Mouse (Mus musculus) erythroblast, adult 5-6 weeks (primary cell): Measurements from ENCODE around the gene Cpne6. TPM values are rescaled to one million over a fixed set of nuclear protein-coding genes. Genes with fewer than 3 reads are reported as not detected.

Source experiments
- ATAC-seq: replicated peaks from 2 replicates; pipeline ENCODE4 v1.8.0; 2016; ENCODE audit warnings: moderate number of reproducible peaks, mild to moderate bottlenecking, moderate TSS enrichment, inconsistent platforms; ENCODE audit not compliant: poor library complexity, low FRiP score, severe bottlenecking
- total RNA-seq, 2 experiments: library from RNA; stranded (forward) in 1 of 2; stranded (reverse) in 1 of 2; fragments of 150-400 nt in 1 of 2; fragments of 200-764, 138-1000 nt in 1 of 2; gene quantifications; 2 replicates each; pipeline versions ENCODE4 v1.2.3 to v1.2.4; 2015 to 2017; ENCODE audit warnings: low replicate concordance in 2 of 2

Cpne6 gene
- total RNA-seq, 2 experiments from 2014 or later, result not detected

- ATAC-seq, result no peak
Measured at GRCm38 (mm10) chr14:55544334-55544733, 34.1 kb downstream of the Cpne6 start.

GRCm38 (mm10) chr14:55550191-55550590 is 39.9 kb downstream of the Cpne6 start:
- no peak for ATAC-seq

- ATAC-seq, result no peak
Measured at GRCm38 (mm10) chr14:55551347-55551746, 41.1 kb downstream of the Cpne6 start.

GRCm38 (mm10) chr14:55551794-55552193 is 41.5 kb downstream of the Cpne6 start:
- no peak for ATAC-seq

- no peak for ATAC-seq
Measured at GRCm38 (mm10) chr14:55554635-55555034, 44.4 kb downstream of the Cpne6 start.

- ATAC-seq, result no peak
Measured at GRCm38 (mm10) chr14:55555788-55556187, 45.5 kb downstream of the Cpne6 start.

- no peak for ATAC-seq
Measured at GRCm38 (mm10) chr14:55557003-55557402, 46.8 kb downstream of the Cpne6 start.

GRCm38 (mm10) chr14:55557587-55557986 is 47.3 kb downstream of the Cpne6 start:
- ATAC-seq, result no peak

GRCm38 (mm10) chr14:55558740-55559448 is 48.6 kb downstream of the Cpne6 start:
- ATAC-seq, result no peak

- peak; percentile 76 for ATAC-seq
Measured at GRCm38 (mm10) chr14:55559799-55560201, 49.6 kb downstream of the Cpne6 start, which contains the start of gene Dcaf11. Gene Dcaf11 (plus strand): TSS chr14:55560006.

GRCm38 (mm10) chr14:55560202-55561073 is 50.2 kb downstream of the Cpne6 start, which contains the start of gene A730061H03Rik:
Gene A730061H03Rik (minus strand): TSS chr14:55560406.
- ATAC-seq, result peak; percentile 84

GRCm38 (mm10) chr14:55561860-55562259 is 51.6 kb downstream of the Cpne6 start:
- no peak for ATAC-seq

- no peak for ATAC-seq
Measured at GRCm38 (mm10) chr14:55563249-55563648, 53.0 kb downstream of the Cpne6 start.

- no peak for ATAC-seq
Measured at GRCm38 (mm10) chr14:55565748-55566147, 55.5 kb downstream of the Cpne6 start.

Other genes starting within 250 kb of the Cpne6 start
- gene Dhrs4, start 31.7 kb upstream of the Cpne6 start, total RNA-seq (2015; ENCODE audit: low replicate concordance), result 12.7 and 16.9 TPM in 2 replicates
- 9.8 and 19.1 TPM in 2 replicates for gene Dhrs4, start 31.7 kb upstream of the Cpne6 start, total RNA-seq (2017; ENCODE audit: low replicate concordance)
- gene Carmil3, start 19.8 kb upstream of the Cpne6 start, total RNA-seq (2015; ENCODE audit: low replicate concordance), result not detected in 2 replicates
- not detected in 2 replicates for gene Carmil3, start 19.8 kb upstream of the Cpne6 start, total RNA-seq (2017; ENCODE audit: low replicate concordance)
- gene Nrl, start 14.5 kb downstream of the Cpne6 start, total RNA-seq (2015; ENCODE audit: low replicate concordance), result 0.19 and 0.42 TPM in 2 replicates
- gene Nrl, start 14.5 kb downstream of the Cpne6 start, total RNA-seq (2017; ENCODE audit: low replicate concordance), result 0.42 TPM in 1 of 2 replicates, not detected in the other
- gene Pck2, start 29.8 kb downstream of the Cpne6 start, total RNA-seq (2015; ENCODE audit: low replicate concordance), result 20.4 and 28.6 TPM in 2 replicates
- gene Pck2, start 29.8 kb downstream of the Cpne6 start, total RNA-seq (2017; ENCODE audit: low replicate concordance), result 60.3 and 66.5 TPM in 2 replicates
- 18.2 and 21.9 TPM in 2 replicates for gene Dcaf11, start 49.6 kb downstream of the Cpne6 start, total RNA-seq (2015; ENCODE audit: low replicate concordance)
- 46.2 and 54.9 TPM in 2 replicates for gene Dcaf11, start 49.6 kb downstream of the Cpne6 start, total RNA-seq (2017; ENCODE audit: low replicate concordance)
- gene A730061H03Rik, start 50.0 kb downstream of the Cpne6 start, total RNA-seq (2015; ENCODE audit: low replicate concordance), result not detected in 2 replicates
- gene A730061H03Rik, start 50.0 kb downstream of the Cpne6 start, total RNA-seq (2017; ENCODE audit: low replicate concordance), result 4.8 TPM in 1 of 2 replicates, not detected in the other
- gene Fitm1, start 65.2 kb downstream of the Cpne6 start, total RNA-seq (2015; ENCODE audit: low replicate concordance), result not detected in 2 replicates
- gene Fitm1, start 65.2 kb downstream of the Cpne6 start, total RNA-seq (2017; ENCODE audit: low replicate concordance), result not detected in 2 replicates
- 271 and 301 TPM in 2 replicates for gene Psme1, start 67.7 kb downstream of the Cpne6 start, total RNA-seq (2015; ENCODE audit: low replicate concordance)
- gene Psme1, start 67.7 kb downstream of the Cpne6 start, total RNA-seq (2017; ENCODE audit: low replicate concordance), result 107 and 147 TPM in 2 replicates
- gene Emc9, start 74.9 kb downstream of the Cpne6 start, total RNA-seq (2015; ENCODE audit: low replicate concordance), result 10.9 TPM in 1 of 2 replicates, not detected in the other
- 2.6 and 3.6 TPM in 2 replicates for gene Emc9, start 74.9 kb downstream of the Cpne6 start, total RNA-seq (2017; ENCODE audit: low replicate concordance)
- gene Psme2, start 80.7 kb downstream of the Cpne6 start, total RNA-seq (2015; ENCODE audit: low replicate concordance), result 74.0 and 102 TPM in 2 replicates
- gene Psme2, start 80.7 kb downstream of the Cpne6 start, total RNA-seq (2017; ENCODE audit: low replicate concordance), result 83.1 and 86.1 TPM in 2 replicates
- 6.5 and 9.4 TPM in 2 replicates for gene Rnf31, start 81.3 kb downstream of the Cpne6 start, total RNA-seq (2015; ENCODE audit: low replicate concordance)
- gene Rnf31, start 81.3 kb downstream of the Cpne6 start, total RNA-seq (2017; ENCODE audit: low replicate concordance), result 7.1 and 8.9 TPM in 2 replicates
- 65.1 and 69.8 TPM in 2 replicates for gene Irf9, start 93.1 kb downstream of the Cpne6 start, total RNA-seq (2015; ENCODE audit: low replicate concordance)
- gene Irf9, start 93.1 kb downstream of the Cpne6 start, total RNA-seq (2017; ENCODE audit: low replicate concordance), result 104 and 106 TPM in 2 replicates
- 1.7 TPM in 1 of 2 replicates, not detected in the other for gene Rec8, start 107.6 kb downstream of the Cpne6 start, total RNA-seq (2015; ENCODE audit: low replicate concordance)
- 0.84 and 2.2 TPM in 2 replicates for gene Rec8, start 107.6 kb downstream of the Cpne6 start, total RNA-seq (2017; ENCODE audit: low replicate concordance)
- 3.7 and 29.7 TPM in 2 replicates for gene Ipo4, start 125.5 kb downstream of the Cpne6 start, total RNA-seq (2015; ENCODE audit: low replicate concordance)
- 7.0 and 13.8 TPM in 2 replicates for gene Ipo4, start 125.5 kb downstream of the Cpne6 start, total RNA-seq (2017; ENCODE audit: low replicate concordance)
- gene Gm49378, start 127.5 kb downstream of the Cpne6 start, total RNA-seq (2015; ENCODE audit: low replicate concordance), result 0.96 and 5.4 TPM in 2 replicates
- gene Gm49378, start 127.5 kb downstream of the Cpne6 start, total RNA-seq (2017; ENCODE audit: low replicate concordance), result 5.4 TPM in 1 of 2 replicates, not detected in the other
- gene Tm9sf1, start 133.4 kb downstream of the Cpne6 start, total RNA-seq (2015; ENCODE audit: low replicate concordance), result 9.6 and 14.2 TPM in 2 replicates
- gene Tm9sf1, start 133.4 kb downstream of the Cpne6 start, total RNA-seq (2017; ENCODE audit: low replicate concordance), result 12.0 and 20.5 TPM in 2 replicates
- 0.84 TPM in 1 of 2 replicates, not detected in the other for gene Tssk4, start 139.7 kb downstream of the Cpne6 start, total RNA-seq (2015; ENCODE audit: low replicate concordance)
- gene Tssk4, start 139.7 kb downstream of the Cpne6 start, total RNA-seq (2017; ENCODE audit: low replicate concordance), result 0.28 and 0.68 TPM in 2 replicates
- 4.6 and 10.4 TPM in 2 replicates for gene Mdp1, start 150.1 kb downstream of the Cpne6 start, total RNA-seq (2015; ENCODE audit: low replicate concordance)
- 7.1 and 8.4 TPM in 2 replicates for gene Mdp1, start 150.1 kb downstream of the Cpne6 start, total RNA-seq (2017; ENCODE audit: low replicate concordance)
- gene Gmpr2, start 161.5 kb downstream of the Cpne6 start, total RNA-seq (2015; ENCODE audit: low replicate concordance), result 1.5 and 2.7 TPM in 2 replicates
- gene Gmpr2, start 161.5 kb downstream of the Cpne6 start, total RNA-seq (2017; ENCODE audit: low replicate concordance), result 6.9 and 8.5 TPM in 2 replicates
- gene Nedd8, start 161.7 kb downstream of the Cpne6 start, total RNA-seq (2015; ENCODE audit: low replicate concordance), result 89.5 and 91.3 TPM in 2 replicates
- gene Nedd8, start 161.7 kb downstream of the Cpne6 start, total RNA-seq (2017; ENCODE audit: low replicate concordance), result 66.5 and 67.1 TPM in 2 replicates
- gene Tinf2, start 171.4 kb downstream of the Cpne6 start, total RNA-seq (2015; ENCODE audit: low replicate concordance), result 7.7 and 10.2 TPM in 2 replicates
- 12.9 and 13.1 TPM in 2 replicates for gene Tinf2, start 171.4 kb downstream of the Cpne6 start, total RNA-seq (2017; ENCODE audit: low replicate concordance)
- 0.96 TPM in 1 of 2 replicates, not detected in the other for gene Tgm1, start 203.5 kb downstream of the Cpne6 start, total RNA-seq (2015; ENCODE audit: low replicate concordance)
- gene Tgm1, start 203.5 kb downstream of the Cpne6 start, total RNA-seq (2017; ENCODE audit: low replicate concordance), result 0.14 and 0.85 TPM in 2 replicates
- 2.3 and 5.4 TPM in 2 replicates for gene Rabggta, start 211.8 kb downstream of the Cpne6 start, total RNA-seq (2015; ENCODE audit: low replicate concordance)
- gene Rabggta, start 211.8 kb downstream of the Cpne6 start, total RNA-seq (2017; ENCODE audit: low replicate concordance), result 2.1 and 2.2 TPM in 2 replicates
- gene Dhrs1, start 235.2 kb downstream of the Cpne6 start, total RNA-seq (2015; ENCODE audit: low replicate concordance), result 22.4 and 27.1 TPM in 2 replicates
- 3.9 and 14.9 TPM in 2 replicates for gene Dhrs1, start 235.2 kb downstream of the Cpne6 start, total RNA-seq (2017; ENCODE audit: low replicate concordance)
- gene Nop9, start 235.2 kb downstream of the Cpne6 start, total RNA-seq (2015; ENCODE audit: low replicate concordance), result 6.5 and 11.3 TPM in 2 replicates
- gene Nop9, start 235.2 kb downstream of the Cpne6 start, total RNA-seq (2017; ENCODE audit: low replicate concordance), result 3.7 and 3.9 TPM in 2 replicates
- gene Cideb, start 248.0 kb downstream of the Cpne6 start, total RNA-seq (2015; ENCODE audit: low replicate concordance), result 2.1 TPM in 1 of 2 replicates, not detected in the other
- 0.94 TPM in 1 of 2 replicates, not detected in the other for gene Cideb, start 248.0 kb downstream of the Cpne6 start, total RNA-seq (2017; ENCODE audit: low replicate concordance)